Mouse (Mus musculus): ENCODE results near the gene Ubtd1.

Ubtd1 gene

GRCm38 (mm10) chr19:41981595-41981927, at the start of gene Ubtd1:
Gene Ubtd1 (plus strand): TSS chr19:41981763.
- Histone ChIP-seq H3K36me3 (ENCODE audit: insufficient read depth, low read length) (peaks cover 21% of the 10 kb centered on the region), H3K4me3 (replicated peaks; ENCODE audit: low read length) (peak within 1 kb of the TSS; percentile 100), H3K27me3 (ENCODE audit: insufficient read depth, low read length) (peaks cover 11% of the 10 kb centered on the region), H3K9me3 (ENCODE audit: low read length) (no peaks in the 10 kb centered on the region), H3K4me1 (replicated peaks; ENCODE audit: low read depth, low read length) (peaks cover 74% of the 10 kb centered on the region)
- TF ChIP-seq POU5F1 (IDR thresholded peaks at IDR 0.05; ENCODE audit: borderline replicate concordance, low read length) (no peak), NANOG (IDR thresholded peaks at IDR 0.05; ENCODE audit: borderline replicate concordance, low read length) (no peak), CTCF (conservative IDR thresholded peaks at IDR 0.05; ENCODE audit: low read length) (no peak)

- no peak for TF ChIP-seq POU5F1 (IDR thresholded peaks at IDR 0.05; ENCODE audit: borderline replicate concordance, low read length)
- Histone ChIP-seq H3K9me3 (ENCODE audit: low read length) (no peaks in the 10 kb centered on the region), H3K4me3 (replicated peaks; ENCODE audit: low read length) (peak overlapping the region; percentile 100), H3K36me3 (ENCODE audit: insufficient read depth, low read length) (peaks cover 62% of the 10 kb centered on the region), H3K27me3 (ENCODE audit: insufficient read depth, low read length) (no peaks in the 10 kb centered on the region), H3K4me1 (replicated peaks; ENCODE audit: low read depth, low read length) (peaks cover 41% of the 10 kb centered on the region)
Measured at GRCm38 (mm10) chr19:41932686-41933085, 48.9 kb upstream of the Ubtd1 start.

GRCm38 (mm10) chr19:41933179-41934086, 48.1 kb upstream of the Ubtd1 start, which contains the start of the genes Exosc1 and Zdhhc16:
Gene Exosc1 (minus strand): TSS chr19:41933423.
Gene Zdhhc16 (plus strand): TSS chr19:41933480.
- Histone ChIP-seq H3K27me3 (ENCODE audit: insufficient read depth, low read length) (no peaks in the 10 kb centered on the region), H3K9me3 (ENCODE audit: low read length) (no peaks in the 10 kb centered on the region), H3K36me3 (ENCODE audit: insufficient read depth, low read length) (peaks cover 62% of the 10 kb centered on the region), H3K4me3 (replicated peaks; ENCODE audit: low read length) (peak within 1 kb of the TSS; percentile 100), H3K4me1 (replicated peaks; ENCODE audit: low read depth, low read length) (peaks cover 41% of the 10 kb centered on the region)
- no peak for TF ChIP-seq POU5F1 (IDR thresholded peaks at IDR 0.05; ENCODE audit: borderline replicate concordance, low read length)
- no peak for TF ChIP-seq CTCF (conservative IDR thresholded peaks at IDR 0.05; ENCODE audit: low read length)
- no peak for TF ChIP-seq NANOG (IDR thresholded peaks at IDR 0.05; ENCODE audit: borderline replicate concordance, low read length)

- Histone ChIP-seq H3K4me1 (replicated peaks; ENCODE audit: low read depth, low read length) (peaks cover 41% of the 10 kb centered on the region), H3K27me3 (ENCODE audit: insufficient read depth, low read length) (no peaks in the 10 kb centered on the region), H3K36me3 (ENCODE audit: insufficient read depth, low read length) (peaks cover 61% of the 10 kb centered on the region), H3K9me3 (ENCODE audit: low read length) (no peaks in the 10 kb centered on the region), H3K4me3 (replicated peaks; ENCODE audit: low read length) (peak overlapping the region; percentile 100)
- TF ChIP-seq POU5F1 (IDR thresholded peaks at IDR 0.05; ENCODE audit: borderline replicate concordance, low read length) (no peak), CTCF (conservative IDR thresholded peaks at IDR 0.05; ENCODE audit: low read length) (no peak), NANOG (IDR thresholded peaks at IDR 0.05; ENCODE audit: borderline replicate concordance, low read length) (no peak)
Measured at GRCm38 (mm10) chr19:41934124-41934523, 47.4 kb upstream of the Ubtd1 start.

DNA sequence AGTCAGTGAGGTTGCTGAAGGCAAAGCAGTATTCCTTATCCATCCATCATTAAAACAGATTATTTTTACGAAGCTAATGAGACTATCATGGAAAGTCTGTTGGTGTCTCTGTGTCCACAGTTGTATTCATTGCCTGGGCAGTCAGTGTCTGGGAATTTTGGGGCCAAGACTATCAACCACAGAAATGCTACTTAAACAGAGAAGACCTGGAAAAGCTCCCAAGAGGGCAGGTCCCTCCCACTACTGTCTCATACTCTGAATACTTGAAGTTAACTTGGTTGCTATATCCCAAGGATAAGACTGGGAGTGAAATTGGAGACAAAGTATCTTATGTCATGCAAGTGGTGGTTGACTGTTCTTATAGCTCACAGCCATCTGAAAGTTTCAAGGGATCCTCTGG, 45.6 kb upstream of the Ubtd1 start:
- Histone ChIP-seq H3K4me3 (replicated peaks; ENCODE audit: low read length) (no peak overlapping the region), H3K27me3 (ENCODE audit: insufficient read depth, low read length) (no peaks in the 10 kb centered on the region), H3K36me3 (ENCODE audit: insufficient read depth, low read length) (peaks cover 63% of the 10 kb centered on the region), H3K4me1 (replicated peaks; ENCODE audit: low read depth, low read length) (peaks cover 35% of the 10 kb centered on the region), H3K9me3 (ENCODE audit: low read length) (no peaks in the 10 kb centered on the region)
- TF ChIP-seq CTCF (conservative IDR thresholded peaks at IDR 0.05; ENCODE audit: low read length) (no peak), POU5F1 (IDR thresholded peaks at IDR 0.05; ENCODE audit: borderline replicate concordance, low read length) (no peak), NANOG (IDR thresholded peaks at IDR 0.05; ENCODE audit: borderline replicate concordance, low read length) (no peak)

DNA sequence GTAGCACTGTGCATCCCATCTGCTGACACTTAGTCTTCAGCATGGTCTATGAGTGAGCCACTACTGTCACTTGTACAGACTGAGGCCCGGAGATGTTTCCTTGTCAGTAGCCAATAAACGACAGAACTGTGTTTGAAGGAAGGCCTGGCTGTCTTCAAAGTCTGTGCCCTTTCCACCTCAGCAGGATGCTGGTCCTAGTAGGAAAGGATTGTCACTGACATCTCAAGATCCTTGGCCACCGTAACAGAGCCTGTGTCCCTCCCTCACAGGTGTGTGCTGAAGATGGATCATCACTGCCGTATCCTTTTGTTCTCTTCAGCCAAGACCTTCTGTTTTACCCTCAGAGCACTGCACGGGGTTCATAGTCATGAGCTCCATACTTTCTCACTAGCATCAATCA, 43.0 kb upstream of the Ubtd1 start:
- Histone ChIP-seq H3K9me3 (ENCODE audit: low read length) (peaks cover 12% of the 10 kb centered on the region), H3K4me1 (replicated peaks; ENCODE audit: low read depth, low read length) (peaks cover 20% of the 10 kb centered on the region), H3K36me3 (ENCODE audit: insufficient read depth, low read length) (peaks cover 78% of the 10 kb centered on the region), H3K4me3 (replicated peaks; ENCODE audit: low read length) (no peak overlapping the region), H3K27me3 (ENCODE audit: insufficient read depth, low read length) (no peaks in the 10 kb centered on the region)
- TF ChIP-seq POU5F1 (IDR thresholded peaks at IDR 0.05; ENCODE audit: borderline replicate concordance, low read length) = no peak

DNA sequence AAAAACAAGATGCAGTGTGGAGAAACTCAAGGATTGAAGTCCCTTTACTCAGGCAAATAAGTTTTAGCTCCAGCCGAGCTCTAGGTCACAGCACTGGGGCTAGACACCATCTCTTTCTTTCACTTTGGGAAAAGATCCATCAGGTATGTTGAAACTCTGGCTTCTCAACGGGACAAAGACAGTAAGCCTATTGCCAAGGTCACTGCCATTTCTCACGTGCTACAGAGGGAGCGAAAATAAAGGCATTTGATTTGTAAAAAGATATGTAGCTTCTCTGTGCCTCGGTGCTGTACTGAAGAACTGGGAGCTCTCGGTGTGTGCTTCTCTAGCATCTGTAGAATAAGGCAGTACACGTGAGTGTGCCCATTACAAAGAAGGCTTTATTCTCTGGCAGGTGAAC, 37.7 kb upstream of the Ubtd1 start:
- TF ChIP-seq POU5F1 (IDR thresholded peaks at IDR 0.05; ENCODE audit: borderline replicate concordance, low read length) = no peak
- no peak for TF ChIP-seq CTCF (conservative IDR thresholded peaks at IDR 0.05; ENCODE audit: low read length)
- TF ChIP-seq NANOG (IDR thresholded peaks at IDR 0.05; ENCODE audit: borderline replicate concordance, low read length) = no peak
- peaks cover 51% of the 10 kb centered on the region for H3K9me3 ChIP-seq (ENCODE audit: low read length)

DNA sequence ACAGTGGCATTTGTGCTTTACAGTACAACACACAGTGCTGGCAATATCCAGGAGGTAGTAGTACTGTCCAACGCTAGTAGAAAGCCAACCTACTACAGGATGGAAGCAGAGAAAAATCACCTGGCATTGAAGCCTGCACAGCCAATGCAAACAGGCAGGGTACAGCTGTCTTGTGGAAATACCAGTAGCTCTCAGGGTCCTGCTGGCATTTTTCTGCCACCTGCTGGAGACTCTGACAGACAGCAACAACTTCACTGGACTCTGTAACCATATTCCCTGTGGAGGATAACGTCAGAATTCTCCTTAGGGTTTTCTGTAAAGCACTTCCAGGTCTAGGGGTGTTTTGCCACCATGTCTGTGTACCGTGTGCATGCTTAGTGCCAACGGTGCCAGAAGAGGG, 29.3 kb upstream of the Ubtd1 start:
- Histone ChIP-seq H3K9me3 (ENCODE audit: low read length) (peaks cover 4% of the 10 kb centered on the region; the same call in 1 of the 2 replicates), H3K36me3 (ENCODE audit: insufficient read depth, low read length) (peaks cover 100% of the 10 kb centered on the region), H3K4me1 (replicated peaks; ENCODE audit: low read depth, low read length) (no peaks in the 10 kb centered on the region), H3K4me3 (replicated peaks; ENCODE audit: low read length) (no peak overlapping the region), H3K27me3 (ENCODE audit: insufficient read depth, low read length) (no peaks in the 10 kb centered on the region)
- TF ChIP-seq CTCF (conservative IDR thresholded peaks at IDR 0.05; ENCODE audit: low read length) (peak; percentile 21; the same call in 1 of the 2 replicates), NANOG (IDR thresholded peaks at IDR 0.05; ENCODE audit: borderline replicate concordance, low read length) (no peak)

More for the DNA sequence above, 37.7 kb upstream of the Ubtd1 start:
- Histone ChIP-seq H3K27me3 (ENCODE audit: insufficient read depth, low read length) (no peaks in the 10 kb centered on the region), H3K36me3 (ENCODE audit: insufficient read depth, low read length) (peaks cover 99% of the 10 kb centered on the region), H3K4me1 (replicated peaks; ENCODE audit: low read depth, low read length) (no peaks in the 10 kb centered on the region), H3K4me3 (replicated peaks; ENCODE audit: low read length) (no peak overlapping the region)

DNA sequence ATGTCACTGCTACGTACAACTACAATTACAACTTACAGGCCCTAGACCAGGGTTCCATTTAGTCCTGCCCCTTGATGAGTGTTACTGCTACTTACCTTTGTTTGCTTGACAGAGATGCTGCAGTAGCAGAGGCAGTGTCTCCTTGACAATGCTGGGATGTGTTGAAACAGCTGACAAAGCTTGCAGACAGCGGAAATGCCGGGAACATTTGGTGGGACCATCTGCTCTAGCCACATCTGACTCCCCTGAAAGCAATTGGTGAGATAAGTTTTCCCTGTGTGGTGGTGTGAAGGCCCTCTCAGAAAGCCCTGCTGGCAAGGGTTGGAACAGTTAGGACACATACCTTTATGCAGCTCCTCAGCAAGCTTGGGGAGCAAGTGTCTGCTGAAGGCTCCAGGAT, 28.0 kb upstream of the Ubtd1 start:
- peaks cover 100% of the 10 kb centered on the region for H3K36me3 ChIP-seq (ENCODE audit: insufficient read depth, low read length)
- H3K4me3 ChIP-seq (replicated peaks; ENCODE audit: low read length) = no peak overlapping the region
- no peak for TF ChIP-seq CTCF (conservative IDR thresholded peaks at IDR 0.05; ENCODE audit: low read length)
- TF ChIP-seq POU5F1 (IDR thresholded peaks at IDR 0.05; ENCODE audit: borderline replicate concordance, low read length) = no peak
- no peak for TF ChIP-seq NANOG (IDR thresholded peaks at IDR 0.05; ENCODE audit: borderline replicate concordance, low read length)
- no peaks in the 10 kb centered on the region for H3K9me3 ChIP-seq (ENCODE audit: low read length)
- no peaks in the 10 kb centered on the region for H3K27me3 ChIP-seq (ENCODE audit: insufficient read depth, low read length)
- no peaks in the 10 kb centered on the region for H3K4me1 ChIP-seq (replicated peaks; ENCODE audit: low read depth, low read length)

Data from E14TG2a.4 (cell line).